Mouse (Mus musculus) T-helper 17 cell (primary cell): ENCODE data around the gene Cbfa2t3.

Source experiments
- in situ Hi-C, 2 experiments: fragments of 300-600 bp; cut with MboI, MseI; formaldehyde crosslinking; loops; 1 replicate in 1 of 2; 2 replicates in 1 of 2; pipeline ENCODE4 v1.15.1; 2025; ENCODE audit warnings: high pct_unique_total_duplicates in 2 of 2

Gene Cbfa2t3

GRCm38 (mm10) chr8:122691018-122691417 is 7.9 kb downstream of the Cbfa2t3 start:
- in situ Hi-C loops, result no loop called here

GRCm38 (mm10) chr8:122689315-122689714 is 9.6 kb downstream of the Cbfa2t3 start:
- in situ Hi-C loops, result no loop called here

DNA sequence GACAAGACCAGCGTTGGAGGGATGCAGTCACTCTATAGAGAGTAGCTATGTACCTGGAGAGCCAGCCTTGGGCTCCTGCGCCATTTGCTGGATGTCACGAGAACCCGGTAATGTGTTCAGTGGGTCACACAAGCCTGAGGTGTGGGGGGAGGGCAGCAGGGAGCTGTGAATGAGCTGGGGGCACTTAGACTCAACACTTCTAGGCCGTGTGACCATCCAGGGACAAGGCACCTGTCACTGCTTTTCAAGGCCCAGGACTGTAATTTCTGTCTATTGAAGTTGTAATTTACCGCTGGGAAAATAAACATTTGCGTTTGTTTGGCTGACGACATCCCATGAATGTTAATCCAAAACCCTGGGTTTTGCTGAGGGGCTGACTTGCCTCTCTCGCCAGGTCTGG is 12.0 kb downstream of the Cbfa2t3 start:
- in situ Hi-C loops, result no loop called here

- in situ Hi-C loops, result no loop called here
These were observed 13.6 kb downstream of the Cbfa2t3 start for GRCm38 (mm10) chr8:122685097-122685861.

DNA sequence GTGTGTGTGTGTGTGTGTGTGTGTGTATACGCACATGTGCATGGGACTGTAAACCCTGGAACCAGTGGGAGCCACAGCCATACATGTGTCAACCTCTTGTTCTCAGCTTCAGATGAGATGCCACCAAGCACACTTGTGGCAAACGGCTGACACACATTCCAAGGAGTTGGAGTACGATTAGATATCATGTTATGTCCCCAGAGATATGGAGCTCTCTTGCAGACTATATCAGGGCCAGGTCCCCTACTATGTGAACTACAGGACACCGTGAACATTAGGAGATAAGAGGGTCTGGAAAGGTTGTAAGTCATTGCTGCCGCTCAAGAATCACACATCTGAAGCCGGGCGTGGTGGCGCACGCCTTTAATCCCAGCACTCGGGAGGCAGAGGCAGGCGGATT is 16.1 kb downstream of the Cbfa2t3 start:
- in situ Hi-C loops, result no loop called here

GRCm38 (mm10) chr8:122680171-122680570 is 18.7 kb downstream of the Cbfa2t3 start:
- in situ Hi-C loops, result no loop called here

DNA sequence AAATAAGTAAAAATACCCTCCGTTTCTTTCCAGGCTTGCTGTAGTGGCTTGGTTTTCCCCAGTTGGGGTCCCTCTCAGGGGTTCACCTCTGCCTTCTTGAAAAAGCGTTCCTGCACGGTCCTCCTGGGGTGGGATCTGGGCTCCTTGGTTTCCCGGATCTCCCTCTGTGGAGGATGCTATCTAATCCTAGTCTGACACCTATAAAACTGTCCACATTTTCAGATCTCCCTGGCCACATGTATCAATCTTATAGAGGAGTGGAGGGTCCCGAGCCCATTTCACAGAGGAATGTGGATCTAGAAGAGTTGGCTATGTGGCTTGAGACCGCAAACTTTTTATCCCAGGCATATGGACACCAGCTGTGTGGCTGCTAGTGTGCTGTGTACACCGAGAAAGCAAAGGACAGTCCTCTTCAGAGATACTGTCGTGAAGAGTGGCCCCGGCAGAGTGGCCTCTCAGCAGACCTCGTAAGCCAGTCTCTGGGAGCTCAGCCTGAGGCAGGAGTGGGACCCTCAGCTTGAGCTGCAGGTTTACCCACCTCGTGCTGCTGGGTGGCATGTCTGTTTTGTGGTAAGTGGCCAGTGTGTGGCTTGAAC is 19.5 kb downstream of the Cbfa2t3 start:
- in situ Hi-C loops, result loop anchor here (5.0 kb wide), 3 partner anchors 148 to 1662 kb away; no protein-coding TSS in a partner anchor

DNA sequence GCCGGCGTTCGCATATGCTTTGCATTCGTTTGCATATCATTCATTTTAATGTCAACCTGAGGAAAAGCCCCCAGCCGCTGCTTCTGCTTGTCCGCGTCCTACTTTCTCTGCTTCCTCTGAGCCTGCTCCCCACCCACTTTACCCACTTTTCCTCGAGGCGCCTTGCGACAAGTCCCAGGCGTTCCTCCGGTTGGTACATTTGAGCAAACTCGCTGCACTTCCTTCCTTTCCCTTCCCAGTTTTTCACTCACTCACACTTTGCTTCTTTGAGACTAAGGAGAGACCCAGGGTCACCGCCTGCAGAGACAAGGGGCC is 20.1 kb downstream of the Cbfa2t3 start:
- in situ Hi-C loops, result loop anchor here (5.0 kb wide), 3 partner anchors 148 to 1662 kb away; no protein-coding TSS in a partner anchor

- in situ Hi-C loops, result loop anchor here (5.0 kb wide), 3 partner anchors 149 to 1661 kb away; no protein-coding TSS in a partner anchor
These were observed 20.6 kb downstream of the Cbfa2t3 start for GRCm38 (mm10) chr8:122678061-122678895.

DNA sequence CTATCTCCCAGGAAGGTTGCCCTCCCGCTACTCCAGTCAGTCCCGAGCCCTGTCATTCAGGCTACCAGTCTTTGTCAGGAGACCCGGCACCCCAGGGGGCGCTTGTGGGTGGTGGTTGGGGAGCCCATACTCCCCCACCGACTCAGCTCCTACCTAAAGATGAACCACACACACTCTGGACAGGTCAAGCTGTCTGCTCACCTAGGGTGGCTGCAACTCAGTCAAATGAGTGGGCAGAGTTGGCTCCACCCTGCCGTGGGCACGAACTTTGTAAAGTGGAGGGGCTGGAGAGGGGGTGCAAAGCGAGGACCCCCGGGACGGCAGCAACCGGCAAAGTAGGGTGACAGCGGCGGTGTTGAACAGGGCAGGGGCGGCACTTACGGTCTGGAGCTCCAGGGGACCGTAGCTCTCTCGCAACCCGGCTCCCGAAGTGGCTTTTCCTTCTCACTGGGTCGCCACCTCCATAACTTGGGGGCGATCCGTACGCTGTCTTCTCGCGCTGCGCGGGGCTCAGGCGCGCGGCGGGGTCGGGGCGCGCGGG is 21.4 kb downstream of the Cbfa2t3 start:
- in situ Hi-C loops, result loop anchor here (5.0 kb wide), 3 partner anchors 150 to 1660 kb away; no protein-coding TSS in a partner anchor

- in situ Hi-C loops, result loop anchor here (5.0 kb wide), 3 partner anchors 150 to 1660 kb away; no protein-coding TSS in a partner anchor
These were observed 22.1 kb downstream of the Cbfa2t3 start for GRCm38 (mm10) chr8:122676621-122677480.

GRCm38 (mm10) chr8:122675596-122676420 is 23.1 kb downstream of the Cbfa2t3 start:
- in situ Hi-C loops, result loop anchor here (5.0 kb wide), 3 partner anchors 151 to 1659 kb away; no protein-coding TSS in a partner anchor

DNA sequence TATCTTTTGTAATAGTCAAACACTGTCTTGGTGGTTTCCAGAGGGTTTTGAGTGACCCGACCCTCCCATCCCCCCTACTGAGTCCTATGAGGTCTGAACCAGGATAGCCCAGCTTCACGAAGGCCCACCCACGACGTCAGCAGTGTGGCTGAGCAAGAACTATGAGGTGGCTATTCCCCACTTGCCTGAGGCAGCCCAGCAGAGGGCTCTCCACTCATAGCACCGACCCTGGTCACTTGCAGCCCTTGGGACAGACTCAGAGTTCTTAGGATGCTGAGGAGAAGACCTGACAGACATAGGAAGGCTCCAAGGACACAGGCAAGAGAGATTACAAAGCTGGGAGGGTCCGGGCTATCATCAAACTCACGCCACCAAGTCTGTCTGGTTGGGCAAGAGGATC is 23.9 kb downstream of the Cbfa2t3 start:
- in situ Hi-C loops, result loop anchor here (5.0 kb wide), 3 partner anchors 152 to 1658 kb away; no protein-coding TSS in a partner anchor

DNA sequence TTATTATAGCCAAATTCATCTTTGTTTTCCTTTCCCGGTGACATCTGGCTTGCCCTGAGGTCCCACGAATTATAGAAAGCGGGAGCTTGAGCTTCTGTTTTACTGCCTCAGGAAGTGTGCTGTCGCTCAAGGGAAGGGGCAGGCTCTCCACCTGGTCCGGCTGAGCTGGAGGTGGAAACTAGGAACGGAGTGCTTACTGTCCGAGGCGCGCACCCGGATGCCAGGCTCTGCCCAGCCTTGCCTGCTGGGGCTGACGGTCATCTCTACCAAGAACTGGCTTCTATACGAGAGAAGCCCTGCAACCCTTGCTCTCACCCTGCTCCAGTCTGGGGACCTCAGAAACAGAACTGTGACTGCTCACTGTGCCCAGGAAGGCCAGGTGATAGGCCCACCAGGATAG is 24.9 kb downstream of the Cbfa2t3 start:
- in situ Hi-C loops, result no loop called here

- in situ Hi-C loops, result no loop called here
These were observed 27.0 kb downstream of the Cbfa2t3 start for GRCm38 (mm10) chr8:122671894-122672293.

GRCm38 (mm10) chr8:122670718-122671117 is 28.2 kb downstream of the Cbfa2t3 start:
- in situ Hi-C loops, result no loop called here

GRCm38 (mm10) chr8:122670001-122670400 is 28.9 kb downstream of the Cbfa2t3 start:
- in situ Hi-C loops, result no loop called here

DNA sequence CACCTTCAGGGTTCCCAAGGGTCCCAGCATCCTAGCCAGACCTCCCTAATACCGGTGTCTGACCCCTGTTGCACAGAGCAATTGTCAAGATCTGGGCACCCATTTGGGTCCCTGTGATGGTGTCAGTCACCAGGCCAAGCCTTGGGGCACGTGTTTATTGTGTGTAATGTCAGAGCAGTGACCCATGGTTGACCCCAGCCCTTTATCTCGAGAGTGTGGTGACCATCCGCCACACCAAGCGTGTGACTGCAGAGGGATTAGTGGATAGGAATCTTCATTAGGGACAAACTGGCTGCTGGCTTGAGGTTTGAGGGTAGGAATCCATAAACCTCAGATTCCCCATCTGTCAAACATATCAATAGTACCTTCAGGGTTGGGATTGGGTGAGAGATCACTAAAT is 29.5 kb downstream of the Cbfa2t3 start:
- in situ Hi-C loops, result loop anchor here in 1 of 2 experiments (5.0 kb wide), 1 partner anchor 1073 kb away; no protein-coding TSS in a partner anchor

- in situ Hi-C loops, result loop anchor here in 1 of 2 experiments (5.0 kb wide), 1 partner anchor 1074 kb away; no protein-coding TSS in a partner anchor
These were observed 31.1 kb downstream of the Cbfa2t3 start for GRCm38 (mm10) chr8:122667854-122668253.
